Mouse (Mus musculus) bone marrow, adult 2 months (tissue): ENCODE measurements at regions not wholly inside any gene's neighbourhood (a gene's known extent, or its start where the extent isn't known, plus 50 kb on each side); places are given as distances from the start of the nearest gene placed in this dataset.

Experiments used
- CTCF ChIP-seq: fragments of 200-500 bp; IDR thresholded peaks from 2 replicates; pipeline ENCODE4 v1.5.1; 2011; ENCODE audit warnings: low read length, control low read depth; ENCODE audit not compliant: control insufficient read depth, insufficient read depth
- POLR2A ChIP-seq: fragments of 200-500 bp; IDR thresholded peaks from 2 replicates; pipeline ENCODE4 v1.6.1; 2011; ENCODE audit warnings: low read depth, mild to moderate bottlenecking, control low read depth, low read length, borderline replicate concordance; ENCODE audit not compliant: control insufficient read depth

DNA sequence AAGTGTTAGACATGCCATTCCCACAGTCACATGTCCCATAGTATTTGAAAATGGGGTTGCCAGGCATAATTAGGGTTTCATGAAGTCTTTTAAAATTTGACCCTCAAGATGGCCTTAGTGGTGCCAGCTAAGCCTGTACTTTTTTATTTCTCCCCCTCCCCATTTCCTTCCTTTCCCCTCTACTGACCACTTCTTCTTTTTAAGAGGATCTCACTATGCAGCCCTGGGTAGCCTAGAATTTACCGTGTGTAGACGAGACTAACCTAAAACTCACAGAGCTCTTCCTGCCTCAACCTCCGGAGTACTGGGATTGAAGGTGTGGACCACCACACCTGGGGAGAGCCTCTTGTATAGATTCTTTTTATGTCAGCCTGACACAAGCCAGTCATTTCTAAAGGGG is 209.8 kb upstream of the Irx5 start:
- TF ChIP-seq POLR2A (no peak), CTCF (no peak)
